Mouse (Mus musculus) midbrain, embryonic 10.5 days (tissue): Measurements from ENCODE around the gene Nxt2. TPM values are rescaled to one million over a fixed set of nuclear protein-coding genes. Genes with fewer than 3 reads are reported as not detected.

Experiments used
- DNase-seq: peaks from one replicate; pipeline ENCODE4 v3.0.0-alpha.2; 2017; ENCODE audit warnings: low spot score
- H3K27ac ChIP-seq: fragments of 300-500 bp; sonication (generic); replicated peaks from 2 replicates; pipeline ENCODE4 v1.5.1; 2016; ENCODE audit warnings: mild to moderate bottlenecking
- H3K27me3 ChIP-seq: fragments of 300-500 bp; sonication (generic); 2 replicates; pipeline ENCODE4 v1.6.1; 2016; ENCODE audit warnings: low read depth, mild to moderate bottlenecking; ENCODE audit not compliant: poor library complexity, severe bottlenecking
- H3K36me3 ChIP-seq: fragments of 300-500 bp; sonication (generic); 2 replicates; pipeline ENCODE4 v1.6.1; 2016; ENCODE audit warnings: mild to moderate bottlenecking, moderate library complexity
- H3K4me1 ChIP-seq: fragments of 300-500 bp; sonication (generic); 2 replicates; pipeline ENCODE4 v1.6.1; 2016
- H3K4me3 ChIP-seq: fragments of 300-500 bp; sonication (generic); 2 replicates; pipeline ENCODE4 v1.5.1; 2016; ENCODE audit warnings: mild to moderate bottlenecking, moderate library complexity
- H3K9me3 ChIP-seq: fragments of 300-500 bp; sonication (generic); replicated peaks from 2 replicates; pipeline ENCODE4 v1.6.1; 2016; ENCODE audit warnings: mild to moderate bottlenecking
- WGBS: fragments of 180-500 bp; shearing (Covaris S2); methylation state at CpG from one replicate; pipeline ENCODE4 v1.1.7; 2016; 5-methylcytosine and 5-hydroxymethylcytosine counted together
- polyA plus RNA-seq: library from polyadenylated mRNA; unstranded; fragments of >200 nt; fragmentation: Nextera tagmentation; extraction: Ambion mirVana; gene quantifications from 2 replicates; pipeline ENCODE4 v1.2.1, GENCODE M21; 2016

Nxt2 gene
- polyA plus RNA-seq, 1 experiment from 2014 or later = 8.8 TPM

DNA sequence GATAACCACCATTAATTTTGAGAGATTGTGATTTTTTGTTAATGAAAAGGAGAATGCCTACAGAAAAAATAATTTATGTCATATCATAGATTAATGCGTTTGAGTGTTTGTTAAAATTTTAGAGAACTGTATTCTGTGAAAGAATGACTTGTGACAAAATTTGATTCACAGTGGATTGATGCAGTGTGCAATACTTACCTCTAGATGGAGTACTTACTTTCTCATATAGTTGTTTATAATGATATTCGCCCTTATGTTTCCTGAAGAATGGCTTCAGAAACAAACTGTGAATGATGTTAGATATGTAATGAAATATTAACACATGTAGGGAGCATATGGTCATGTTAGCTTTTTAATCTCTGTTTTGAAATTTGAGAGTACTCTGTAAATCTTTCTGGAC lies 10.5 kb downstream of the Nxt2 start:
- no peak overlapping the region for H3K27ac ChIP-seq
- H3K9me3 ChIP-seq = no peaks in the 10 kb centered on the region
- no peak for DNase-seq
- no peaks in the 10 kb centered on the region for H3K4me1 ChIP-seq
- 53% methylated on average over 2 of the region's 2 CpGs for WGBS
- no peaks in the 10 kb centered on the region for H3K36me3 ChIP-seq
- no peak overlapping the region for H3K4me3 ChIP-seq
- H3K27me3 ChIP-seq = peaks cover 30% of the 10 kb centered on the region

- no peaks in the 10 kb centered on the region for H3K36me3 ChIP-seq
- no peak for DNase-seq
- no peaks in the 10 kb centered on the region for H3K4me1 ChIP-seq
- peaks cover 77% of the 10 kb centered on the region for H3K27me3 ChIP-seq
- H3K4me3 ChIP-seq = no peak overlapping the region
- WGBS = 88% methylated on average over 5 of the region's 5 CpGs
- no peaks in the 10 kb centered on the region for H3K9me3 ChIP-seq
- H3K27ac ChIP-seq = no peak overlapping the region
Observed at GRCm38 (mm10) chrX:142245682-142246327, 19.2 kb downstream of the Nxt2 start.

DNA sequence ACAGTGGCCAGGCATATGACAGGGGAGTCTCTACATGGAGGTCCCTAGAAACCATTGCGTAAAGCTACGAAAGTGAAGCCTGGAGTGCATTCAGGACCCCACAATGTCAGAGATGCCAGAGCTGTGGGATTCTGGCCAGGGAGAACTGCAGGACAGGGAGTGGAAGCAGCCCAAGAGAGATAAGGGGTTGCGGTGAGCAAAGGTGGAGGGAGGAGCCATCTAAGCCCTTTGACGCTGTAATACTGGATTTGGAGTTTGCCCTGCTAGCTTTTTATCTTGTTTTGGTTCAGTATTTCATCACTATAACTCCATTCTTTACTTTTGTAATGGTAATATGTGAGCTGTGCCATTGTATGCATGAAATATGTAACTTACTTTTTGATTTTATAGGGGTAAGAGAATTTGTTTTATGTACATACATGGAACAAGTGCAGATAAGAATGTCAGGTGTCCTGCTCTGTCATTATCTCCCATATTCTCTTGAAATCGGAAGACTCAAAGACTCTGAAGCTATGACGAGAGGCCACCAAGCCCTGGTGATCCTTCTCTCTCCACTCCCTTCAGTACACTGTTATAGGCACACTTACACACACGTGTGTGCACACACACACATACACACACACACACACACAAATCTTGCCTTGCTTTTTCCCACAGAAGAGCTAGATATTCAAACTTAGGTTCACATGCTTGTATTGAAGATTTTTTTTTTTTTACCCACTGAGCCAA lies 23.6 kb downstream of the Nxt2 start:
- Histone ChIP-seq H3K27ac (no peak overlapping the region), H3K4me1 (no peaks in the 10 kb centered on the region), H3K36me3 (no peaks in the 10 kb centered on the region), H3K4me3 (no peak overlapping the region), H3K27me3 (peaks cover 72% of the 10 kb centered on the region), H3K9me3 (no peaks in the 10 kb centered on the region)
- 84% methylated on average over 7 of the region's 7 CpGs for WGBS
- no peak for DNase-seq

DNA sequence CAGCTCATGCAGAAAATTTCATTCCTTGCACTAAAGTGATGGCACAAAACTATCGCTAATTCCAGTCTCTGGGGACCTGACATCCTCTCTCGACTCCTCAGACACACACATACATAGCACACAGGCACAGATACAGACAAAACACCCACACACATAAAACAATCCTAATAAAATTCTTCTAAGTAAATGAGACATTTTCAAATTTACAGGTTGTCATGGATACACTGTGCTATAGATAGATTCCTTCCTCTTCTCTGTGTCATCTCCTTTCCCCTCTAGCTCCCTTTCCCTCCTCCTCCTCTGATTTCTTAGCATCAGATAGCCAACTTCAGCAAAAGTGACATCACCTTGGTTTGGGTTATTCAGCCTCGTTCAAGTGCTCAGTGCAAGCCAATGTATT lies 49.5 kb downstream of the Nxt2 start:
- H3K4me1 ChIP-seq = no peaks in the 10 kb centered on the region
- peaks cover 75% of the 10 kb centered on the region for H3K27me3 ChIP-seq
- no peak overlapping the region for H3K27ac ChIP-seq
- no peaks in the 10 kb centered on the region for H3K36me3 ChIP-seq
- no peak for DNase-seq
- no peak overlapping the region for H3K4me3 ChIP-seq
- WGBS = 78% methylated on average over 3 of the region's 3 CpGs
- H3K9me3 ChIP-seq = no peaks in the 10 kb centered on the region

- H3K27me3 ChIP-seq = peaks cover 75% of the 10 kb centered on the region
- H3K36me3 ChIP-seq = no peaks in the 10 kb centered on the region
- H3K9me3 ChIP-seq = no peaks in the 10 kb centered on the region
- H3K4me1 ChIP-seq = no peaks in the 10 kb centered on the region
- 70% methylated on average over 3 of the region's 3 CpGs for WGBS
- no peak overlapping the region for H3K4me3 ChIP-seq
- H3K27ac ChIP-seq = no peak overlapping the region
- no peak for DNase-seq
Observed at GRCm38 (mm10) chrX:142276573-142276972, 50.0 kb downstream of the Nxt2 start.

- Histone ChIP-seq H3K4me1 (no peaks in the 10 kb centered on the region), H3K27me3 (peaks cover 81% of the 10 kb centered on the region), H3K36me3 (no peaks in the 10 kb centered on the region), H3K9me3 (no peaks in the 10 kb centered on the region), H3K27ac (no peak overlapping the region), H3K4me3 (no peak overlapping the region)
- DNase-seq = no peak
- 66% methylated on average over 5 of the region's 5 CpGs for WGBS
Observed at GRCm38 (mm10) chrX:142285905-142286304, 59.3 kb downstream of the Nxt2 start.

Other genes with a start within 250 kb of the Nxt2 start
- not detected in 2 replicates for gene Gucy2f, start 29.8 kb upstream of the Nxt2 start, polyA plus RNA-seq
- 11.4 and 13.5 TPM in 2 replicates for gene Kcne1l, start 79.5 kb downstream of the Nxt2 start, polyA plus RNA-seq
- gene Acsl4, start 163.8 kb downstream of the Nxt2 start, polyA plus RNA-seq = 22.0 and 24.3 TPM in 2 replicates